Mouse (Mus musculus): ENCODE results near the gene Phf13.

Gene Phf13

DNA sequence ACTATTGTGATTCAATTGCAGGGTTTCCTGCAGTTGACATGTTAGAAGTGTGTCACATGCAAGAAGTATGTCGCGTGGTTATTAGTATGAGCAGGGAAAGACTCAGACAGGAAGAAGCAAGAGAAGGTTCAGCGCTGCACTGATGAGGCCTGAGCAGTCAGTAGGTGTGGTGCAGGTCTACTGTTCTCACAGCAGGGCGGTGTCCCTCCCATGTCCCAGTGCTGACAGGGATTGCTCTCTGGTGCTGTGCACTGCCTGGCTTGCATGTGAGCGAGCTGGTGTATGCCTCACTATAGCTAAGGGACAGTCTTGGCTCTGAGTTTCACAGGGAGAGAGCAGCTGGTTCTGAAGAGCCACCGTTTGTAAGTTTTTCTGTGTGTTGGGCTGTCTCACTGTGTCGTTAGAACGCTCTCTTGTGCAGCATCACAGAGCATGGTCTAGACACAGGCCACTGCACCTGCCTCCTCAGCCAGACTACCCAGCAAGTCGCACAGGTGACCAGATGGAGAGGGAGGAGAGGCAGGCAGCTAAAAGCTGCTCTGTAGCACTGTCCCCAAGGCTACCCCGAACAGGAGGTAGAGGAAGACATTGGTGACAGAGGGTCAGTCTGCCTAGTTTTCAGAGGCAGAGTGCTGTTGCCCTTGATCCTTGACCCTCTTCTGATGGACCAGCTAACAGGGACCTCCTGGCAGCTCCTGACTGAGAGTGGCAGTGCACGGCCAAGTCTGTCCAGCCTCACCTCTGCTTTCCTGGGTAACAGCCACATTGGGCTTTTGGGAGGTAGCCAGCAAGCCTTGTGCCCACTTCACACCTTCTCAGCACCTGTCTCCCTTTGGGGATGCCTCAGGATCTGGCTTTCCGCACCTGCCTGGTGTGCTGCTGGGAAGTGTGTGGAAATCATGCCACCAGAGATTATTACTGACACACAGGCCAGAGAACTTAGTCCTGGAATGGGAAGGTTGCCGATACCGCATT lies 47.3 kb downstream of the Phf13 start:
- in situ Hi-C loops (cut with MboI, MseI): no loop called here

DNA sequence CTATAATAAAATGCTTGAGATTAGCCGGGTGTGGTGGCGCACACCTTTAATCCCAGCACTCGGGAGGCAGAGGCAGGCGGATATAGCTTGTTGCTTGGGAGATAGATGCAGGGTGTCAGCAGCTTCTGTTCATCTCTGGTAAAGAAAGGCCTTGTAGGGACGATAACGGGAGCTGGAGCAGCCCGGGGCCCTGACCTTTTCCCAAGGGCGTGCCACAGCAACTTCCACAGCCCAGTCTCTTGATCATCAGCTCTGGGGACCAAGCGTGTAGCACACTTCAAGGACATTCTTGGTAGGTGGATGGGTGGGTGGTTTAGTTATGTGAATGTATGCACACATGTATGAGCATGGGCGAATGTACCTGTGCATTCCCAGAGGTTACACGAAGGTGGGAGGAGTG lies 49.8 kb downstream of the Phf13 start:
- in situ Hi-C loops (cut with MboI, MseI): no loop called here

Measured in T-helper 1 cell (primary cell).